Mouse (Mus musculus): Measurements from ENCODE around the gene Zdhhc21. TPM values are rescaled to one million over a fixed set of nuclear protein-coding genes. Genes with fewer than 3 reads are reported as not detected.

Gene Zdhhc21
- polyA plus RNA-seq, 1 experiment, result 7.4 TPM

DNA sequence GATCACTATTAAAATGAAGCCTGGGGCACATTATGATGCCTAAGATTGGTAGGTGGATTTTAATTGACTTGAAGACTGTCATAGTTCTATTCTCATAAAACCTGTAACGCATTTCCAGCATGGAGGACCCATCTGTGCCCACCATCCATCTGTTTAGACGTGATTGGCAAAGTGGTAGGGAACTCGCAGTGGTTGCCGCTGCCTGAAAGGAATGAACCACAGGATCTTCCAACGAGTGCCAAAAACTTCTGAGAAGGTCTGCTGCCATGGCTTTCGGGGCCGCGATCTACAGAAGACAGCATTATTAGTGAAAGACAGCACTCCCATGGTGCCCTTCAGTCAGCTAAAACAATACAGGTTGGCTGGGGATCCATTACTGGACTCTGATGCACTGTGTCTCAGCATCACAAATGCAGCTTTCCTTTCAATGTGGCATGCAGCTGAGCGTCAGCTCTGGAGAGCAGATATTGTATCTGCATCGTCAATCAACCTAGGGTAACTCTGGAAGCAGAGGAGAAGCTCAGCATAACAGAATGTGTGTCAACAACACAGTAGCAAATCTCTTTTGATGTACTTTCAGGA is 53.5 kb downstream of the Zdhhc21 start:
- H3K36me3 ChIP-seq (ENCODE audit: control insufficient read depth, insufficient read depth, low read length), result no peaks in the 10 kb centered on the region; the same call in 1 of the 2 replicates
- DNase-seq, result no peak
- H3K27ac ChIP-seq (ENCODE audit: control insufficient read depth, insufficient read depth, low read length), result no peak overlapping the region
- WGBS, result 94% methylated on average over 10 of the region's 10 CpGs
- no peaks in the 10 kb centered on the region for H3K4me1 ChIP-seq (replicated peaks; ENCODE audit: control insufficient read depth, insufficient read depth, low read length)
- no peak for TF ChIP-seq POLR2A (IDR thresholded peaks at IDR 0.05; ENCODE audit: control insufficient read depth, extremely low read depth, insufficient read depth, low read length, poor library complexity)
- no peak overlapping the region for H3K4me3 ChIP-seq (ENCODE audit: control insufficient read depth, insufficient read depth, low read length)
- H3K27me3 ChIP-seq (ENCODE audit: control insufficient read depth, insufficient read depth, low read length), result no peaks in the 10 kb centered on the region

DNA sequence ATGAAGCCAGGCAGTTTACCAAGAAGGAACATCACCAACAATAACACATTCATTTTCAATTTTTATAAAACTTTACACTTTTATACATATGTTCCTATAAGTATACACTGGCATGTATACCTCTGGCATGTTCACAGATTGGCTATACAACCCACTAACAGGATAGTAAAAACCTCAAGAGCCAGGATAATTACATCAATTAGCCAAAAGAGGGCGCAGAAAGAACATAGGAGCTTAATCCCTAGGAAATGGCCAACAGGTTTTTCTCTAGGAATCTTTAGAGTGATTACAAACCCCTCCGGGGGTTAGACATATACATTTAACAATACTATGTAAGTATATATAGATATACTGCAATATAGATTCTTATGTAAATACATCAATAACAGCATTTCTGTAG is 55.7 kb downstream of the Zdhhc21 start:
- DNase-seq, result no peak
- no peaks in the 10 kb centered on the region for H3K4me1 ChIP-seq (replicated peaks; ENCODE audit: control insufficient read depth, insufficient read depth, low read length)

DNA sequence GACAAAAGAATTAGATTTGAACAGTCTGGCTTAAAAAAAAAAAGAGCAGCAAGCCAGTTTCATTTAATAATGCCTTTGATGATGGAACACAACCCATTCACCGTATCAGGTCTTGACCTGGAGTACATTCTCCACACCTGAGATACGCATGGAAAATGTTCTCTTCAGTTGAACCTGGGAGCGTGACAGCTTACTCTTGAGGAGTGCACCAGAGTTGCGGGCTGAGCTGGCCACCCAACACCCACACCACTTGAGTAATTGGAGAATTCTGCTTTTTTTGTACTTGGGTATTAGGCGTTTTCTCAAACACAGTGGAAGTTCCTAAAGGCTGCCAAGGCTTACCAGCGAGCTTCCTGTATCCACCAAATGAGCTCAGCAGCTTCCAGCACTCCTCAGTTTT is 66.2 kb downstream of the Zdhhc21 start:
- Histone ChIP-seq H3K36me3 (ENCODE audit: control insufficient read depth, insufficient read depth, low read length) (no peaks in the 10 kb centered on the region), H3K27ac (ENCODE audit: control insufficient read depth, insufficient read depth, low read length) (no peak overlapping the region), H3K4me1 (replicated peaks; ENCODE audit: control insufficient read depth, insufficient read depth, low read length) (no peaks in the 10 kb centered on the region), H3K4me3 (ENCODE audit: control insufficient read depth, insufficient read depth, low read length) (no peak overlapping the region), H3K27me3 (ENCODE audit: control insufficient read depth, insufficient read depth, low read length) (no peaks in the 10 kb centered on the region)
- WGBS, result 93% methylated on average over 6 of the region's 6 CpGs
- DNase-seq, result no peak
- TF ChIP-seq POLR2A (IDR thresholded peaks at IDR 0.05; ENCODE audit: control insufficient read depth, extremely low read depth, insufficient read depth, low read length, poor library complexity) (no peak), CTCF (IDR thresholded peaks at IDR 0.05; ENCODE audit: borderline replicate concordance, control insufficient read depth, extremely low read depth, insufficient read depth, low read length, poor library complexity) (no peak)

More for the DNA sequence above, 55.7 kb downstream of the Zdhhc21 start:
- Histone ChIP-seq H3K27ac (ENCODE audit: control insufficient read depth, insufficient read depth, low read length) (no peak overlapping the region), H3K4me3 (ENCODE audit: control insufficient read depth, insufficient read depth, low read length) (no peak overlapping the region), H3K27me3 (ENCODE audit: control insufficient read depth, insufficient read depth, low read length) (no peaks in the 10 kb centered on the region), H3K36me3 (ENCODE audit: control insufficient read depth, insufficient read depth, low read length) (no peaks in the 10 kb centered on the region; the same call in 1 of the 2 replicates)
- TF ChIP-seq CTCF (IDR thresholded peaks at IDR 0.05; ENCODE audit: borderline replicate concordance, control insufficient read depth, extremely low read depth, insufficient read depth, low read length, poor library complexity) (no peak), POLR2A (IDR thresholded peaks at IDR 0.05; ENCODE audit: control insufficient read depth, extremely low read depth, insufficient read depth, low read length, poor library complexity) (no peak)
- 96% methylated on average over 2 of the region's 2 CpGs for WGBS

DNA sequence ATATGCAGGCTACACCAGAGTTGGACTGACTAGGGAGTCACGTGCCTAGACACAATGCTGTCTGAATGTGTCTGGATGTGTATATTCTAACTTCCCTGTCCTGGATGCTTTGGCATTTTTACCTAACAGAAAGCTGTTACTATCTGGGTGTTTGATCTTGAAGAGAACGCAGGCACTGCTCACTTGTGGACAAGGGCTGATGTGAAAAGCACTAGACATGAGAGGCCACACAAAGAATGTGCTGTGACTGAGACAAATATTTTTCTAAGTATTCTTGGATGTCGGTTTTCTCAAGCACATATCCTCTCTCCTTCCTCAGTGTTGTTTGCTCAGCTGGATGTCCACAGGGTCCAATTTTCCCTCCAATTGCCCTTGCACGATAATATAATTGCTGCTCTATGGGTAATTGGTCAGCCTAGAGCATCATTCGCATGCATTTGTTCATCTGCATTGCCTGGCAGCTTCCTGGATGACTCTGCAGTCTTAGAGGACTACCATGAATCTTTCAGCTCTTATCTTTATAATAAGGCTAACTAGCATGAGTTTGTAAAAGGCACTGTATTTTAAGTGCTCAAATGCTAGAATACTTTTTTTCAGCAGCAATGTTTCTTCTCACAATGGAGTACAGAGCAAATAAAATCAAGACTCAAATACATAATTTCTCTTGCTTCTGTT is 66.7 kb downstream of the Zdhhc21 start:
- no peaks in the 10 kb centered on the region for H3K4me1 ChIP-seq (replicated peaks; ENCODE audit: control insufficient read depth, insufficient read depth, low read length)
- no peak for DNase-seq
- TF ChIP-seq CTCF (IDR thresholded peaks at IDR 0.05; ENCODE audit: borderline replicate concordance, control insufficient read depth, extremely low read depth, insufficient read depth, low read length, poor library complexity) (no peak), POLR2A (IDR thresholded peaks at IDR 0.05; ENCODE audit: control insufficient read depth, extremely low read depth, insufficient read depth, low read length, poor library complexity) (no peak)
- no peak overlapping the region for H3K4me3 ChIP-seq (ENCODE audit: control insufficient read depth, insufficient read depth, low read length)
- no peak overlapping the region for H3K27ac ChIP-seq (ENCODE audit: control insufficient read depth, insufficient read depth, low read length)
- no peaks in the 10 kb centered on the region for H3K36me3 ChIP-seq (ENCODE audit: control insufficient read depth, insufficient read depth, low read length)
- H3K27me3 ChIP-seq (ENCODE audit: control insufficient read depth, insufficient read depth, low read length), result no peaks in the 10 kb centered on the region
- WGBS, result 85% methylated on average over 5 of the region's 5 CpGs

DNA sequence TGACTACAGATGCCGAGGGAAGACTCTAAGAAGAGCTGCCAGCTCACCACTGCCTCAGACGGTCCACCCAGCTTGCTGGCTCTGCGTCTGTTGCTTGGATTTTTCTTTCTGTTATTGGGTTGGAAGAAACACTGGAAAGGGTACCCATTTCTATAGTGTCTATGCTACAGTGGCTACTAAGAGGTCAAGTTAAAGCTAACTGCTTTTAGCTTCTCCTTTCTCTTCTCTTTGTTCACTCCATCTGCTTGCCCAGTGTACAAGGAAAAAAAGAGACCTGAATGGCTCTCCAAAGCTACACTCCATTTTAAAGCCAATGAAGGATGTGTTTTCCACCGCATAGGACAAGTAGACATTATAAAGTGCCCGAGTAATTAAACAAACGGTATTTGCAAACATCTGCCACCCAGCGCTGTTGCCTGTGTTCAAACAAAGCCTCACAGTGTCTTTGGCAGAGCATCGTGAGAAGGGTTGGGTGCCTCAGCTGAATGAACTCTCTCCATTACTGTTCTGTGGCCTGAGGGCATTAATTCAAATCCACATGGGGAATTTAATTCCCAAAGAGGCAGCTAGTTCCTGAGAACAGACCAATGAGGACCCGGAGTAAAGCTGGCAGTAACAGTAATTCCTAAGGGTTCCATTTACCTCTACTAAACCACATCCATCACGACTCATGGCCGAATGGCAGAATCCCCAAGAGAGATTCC is 94.1 kb downstream of the Zdhhc21 start:
- H3K36me3 ChIP-seq (ENCODE audit: control insufficient read depth, insufficient read depth, low read length), result no peaks in the 10 kb centered on the region
- no peaks in the 10 kb centered on the region for H3K4me1 ChIP-seq (replicated peaks; ENCODE audit: control insufficient read depth, insufficient read depth, low read length)
- WGBS, result 94% methylated on average over 11 of the region's 11 CpGs
- DNase-seq, result no peak
- no peak overlapping the region for H3K4me3 ChIP-seq (ENCODE audit: control insufficient read depth, insufficient read depth, low read length)
- no peak overlapping the region for H3K27ac ChIP-seq (ENCODE audit: control insufficient read depth, insufficient read depth, low read length)
- TF ChIP-seq POLR2A (IDR thresholded peaks at IDR 0.05; ENCODE audit: control insufficient read depth, extremely low read depth, insufficient read depth, low read length, poor library complexity) (no peak), CTCF (IDR thresholded peaks at IDR 0.05; ENCODE audit: borderline replicate concordance, control insufficient read depth, extremely low read depth, insufficient read depth, low read length, poor library complexity) (no peak)
- H3K27me3 ChIP-seq (ENCODE audit: control insufficient read depth, insufficient read depth, low read length), result no peaks in the 10 kb centered on the region

DNA sequence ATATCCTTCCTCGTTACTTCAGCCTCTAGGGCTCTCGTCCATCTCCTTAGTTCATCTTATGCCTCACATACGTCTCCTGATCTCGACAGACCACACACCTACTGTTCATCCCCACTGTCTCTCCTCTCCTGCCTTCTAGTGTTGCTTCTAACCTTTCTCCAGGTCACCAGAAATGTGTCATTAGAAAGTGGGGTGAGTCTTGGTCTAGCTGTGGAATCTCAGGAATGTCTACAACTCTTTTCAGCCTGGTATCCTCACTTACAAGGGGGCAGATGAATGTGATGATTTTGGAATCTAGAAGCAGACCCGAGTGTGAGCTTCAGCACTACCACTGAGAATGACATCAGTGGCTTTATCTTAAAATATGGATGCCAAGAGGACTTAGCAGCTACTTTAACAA is 96.2 kb downstream of the Zdhhc21 start:
- no peaks in the 10 kb centered on the region for H3K27me3 ChIP-seq (ENCODE audit: control insufficient read depth, insufficient read depth, low read length)
- H3K27ac ChIP-seq (ENCODE audit: control insufficient read depth, insufficient read depth, low read length), result no peak overlapping the region
- no peaks in the 10 kb centered on the region for H3K36me3 ChIP-seq (ENCODE audit: control insufficient read depth, insufficient read depth, low read length)
- H3K4me3 ChIP-seq (ENCODE audit: control insufficient read depth, insufficient read depth, low read length), result no peak overlapping the region
- TF ChIP-seq POLR2A (IDR thresholded peaks at IDR 0.05; ENCODE audit: control insufficient read depth, extremely low read depth, insufficient read depth, low read length, poor library complexity) (no peak), CTCF (IDR thresholded peaks at IDR 0.05; ENCODE audit: borderline replicate concordance, control insufficient read depth, extremely low read depth, insufficient read depth, low read length, poor library complexity) (no peak)
- no peak for DNase-seq
- no peaks in the 10 kb centered on the region for H3K4me1 ChIP-seq (replicated peaks; ENCODE audit: control insufficient read depth, insufficient read depth, low read length)
- WGBS, result 81% methylated on average over 5 of the region's 5 CpGs
